Mouse (Mus musculus) kidney, adult 2 months (tissue): ENCODE results near the gene Prpf40a. TPM values are rescaled to one million over a fixed set of nuclear protein-coding genes. Genes with fewer than 3 reads are reported as not detected.

Experiments used
- DNase-seq: peaks from one replicate; pipeline ENCODE4 v3.0.0; 2021
- H3K27ac ChIP-seq: fragments of 200-500 bp; 2 replicates; pipeline ENCODE4 v1.5.1; 2012; ENCODE audit warnings: low read depth, low read length, control low read depth, inconsistent platforms; ENCODE audit not compliant: insufficient read depth
- H3K27me3 ChIP-seq: fragments of 200-500 bp; replicated peaks from 2 replicates; pipeline ENCODE4 v1.6.1; 2012; ENCODE audit warnings: mild to moderate bottlenecking, moderate library complexity, low read length, inconsistent platforms; ENCODE audit not compliant: control insufficient read depth, insufficient read depth
- H3K36me3 ChIP-seq: fragments of 200-500 bp; 2 replicates; pipeline ENCODE4 v1.6.1; 2012; ENCODE audit warnings: mild to moderate bottlenecking, moderate library complexity, low read length, inconsistent platforms; ENCODE audit not compliant: control insufficient read depth, insufficient read depth
- H3K4me1 ChIP-seq: fragments of 200-500 bp; 2 replicates; pipeline ENCODE4 v1.6.1; 2011; ENCODE audit warnings: low read length; ENCODE audit not compliant: control insufficient read depth, insufficient read depth
- H3K4me3 ChIP-seq: fragments of 200-500 bp; 2 replicates; pipeline ENCODE4 v1.5.1; 2011; ENCODE audit warnings: mild to moderate bottlenecking, low read depth, low read length, control low read depth; ENCODE audit not compliant: insufficient read depth
- CTCF ChIP-seq: fragments of 200-500 bp; conservative IDR thresholded peaks from 2 replicates; pipeline ENCODE4 v1.5.1; 2011; ENCODE audit warnings: low read depth, mild to moderate bottlenecking, control low read depth, low read length, moderate library complexity, mixed read lengths; ENCODE audit not compliant: insufficient read depth, insufficient read length
- POLR2A ChIP-seq: fragments of 200-500 bp; IDR thresholded peaks from one replicate; pipeline ENCODE4 v1.6.1; 2011; ENCODE audit warnings: low read depth, low read length, control low read depth
- WGBS: fragments of 180-500 bp; shearing (Covaris S2); methylation state at CpG from one replicate; pipeline ENCODE4 v1.1.7; 2018; 5-methylcytosine and 5-hydroxymethylcytosine counted together
- polyA plus RNA-seq: library from polyadenylated mRNA; depleted of rRNA; stranded (reverse); fragments of >200 nt; gene quantifications from 2 replicates; pipeline ENCODE4 v1.2.3, GENCODE M21; 2012

The Prpf40a gene
- polyA plus RNA-seq, 1 experiment = 13.8 TPM

DNA sequence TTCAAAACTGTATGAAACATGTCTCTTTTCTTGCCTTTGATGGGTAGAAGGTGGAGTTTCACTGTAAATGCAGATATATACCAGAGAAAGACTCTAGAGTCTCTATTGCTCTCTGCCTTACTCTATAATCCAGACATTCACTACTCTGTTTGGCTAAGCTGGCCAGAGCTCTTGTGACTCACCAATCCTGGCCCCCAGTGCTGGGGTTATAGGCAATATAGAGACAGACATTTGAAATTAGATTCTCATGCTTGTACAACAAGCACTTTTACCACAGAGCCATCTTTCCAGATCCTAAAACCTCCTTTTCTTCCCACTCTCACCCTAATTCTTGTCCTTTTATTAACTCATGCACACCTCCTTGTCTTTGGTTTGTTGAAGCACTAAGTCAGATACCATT lies 17.1 kb downstream of the Prpf40a start:
- Histone ChIP-seq H3K4me1 (no peaks in the 10 kb centered on the region), H3K27me3 (no peaks in the 10 kb centered on the region), H3K27ac (no peak overlapping the region), H3K4me3 (no peak overlapping the region), H3K36me3 (peaks cover 3% of the 10 kb centered on the region)
- no peak for TF ChIP-seq CTCF
- TF ChIP-seq POLR2A = no peak
- no peak for DNase-seq

DNA sequence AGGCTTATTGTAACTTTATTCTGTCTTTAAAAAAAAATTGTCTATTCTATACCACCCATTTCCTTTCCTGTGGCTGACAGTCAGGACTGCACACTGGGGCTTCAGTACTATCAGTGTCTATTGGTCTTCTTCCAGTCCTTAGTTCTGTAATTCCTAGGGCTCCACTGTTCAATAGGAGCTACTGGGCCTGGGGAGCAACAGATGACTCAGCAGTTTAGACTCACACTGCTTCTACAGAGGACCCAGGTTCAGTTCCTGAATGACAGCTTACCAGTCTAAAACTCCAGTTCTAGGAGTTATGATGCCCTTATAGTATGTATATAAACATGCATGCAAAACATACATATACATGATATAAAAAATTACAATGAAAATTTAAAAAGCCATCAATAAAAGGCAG lies 44.2 kb downstream of the Prpf40a start:
- no peak for DNase-seq
- Histone ChIP-seq H3K4me1 (no peaks in the 10 kb centered on the region), H3K27me3 (no peaks in the 10 kb centered on the region), H3K4me3 (no peak overlapping the region), H3K36me3 (peaks cover 3% of the 10 kb centered on the region; the same call in 1 of the 2 replicates), H3K27ac (no peak overlapping the region)
- TF ChIP-seq CTCF (no peak), POLR2A (no peak)

DNA sequence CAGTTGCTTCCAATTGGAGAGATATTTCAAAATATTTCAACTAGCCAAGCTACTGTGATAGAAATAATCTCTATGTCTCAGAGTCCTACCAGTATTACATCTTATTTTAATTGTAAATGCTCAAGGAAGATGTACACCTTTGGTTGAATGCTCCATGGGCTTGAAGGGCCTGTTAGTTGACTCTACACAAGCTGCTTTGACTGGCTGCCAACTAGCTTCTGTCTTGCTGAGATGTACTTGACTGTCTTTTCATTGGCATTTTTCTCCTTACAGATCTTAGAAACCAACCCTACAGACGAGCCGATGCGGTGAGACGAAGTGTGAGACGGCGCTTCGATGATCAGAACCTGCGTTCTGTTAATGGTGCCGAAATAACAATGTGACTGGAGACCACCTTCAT lies 59.5 kb downstream of the Prpf40a start:
- Histone ChIP-seq H3K27me3 (no peaks in the 10 kb centered on the region), H3K27ac (no peak overlapping the region), H3K36me3 (peaks cover under 1% of the 10 kb centered on the region), H3K4me1 (no peaks in the 10 kb centered on the region), H3K4me3 (no peak overlapping the region)
- TF ChIP-seq POLR2A (no peak), CTCF (no peak)
- WGBS = 96% methylated on average over 9 of the region's 9 CpGs
- no peak for DNase-seq

DNA sequence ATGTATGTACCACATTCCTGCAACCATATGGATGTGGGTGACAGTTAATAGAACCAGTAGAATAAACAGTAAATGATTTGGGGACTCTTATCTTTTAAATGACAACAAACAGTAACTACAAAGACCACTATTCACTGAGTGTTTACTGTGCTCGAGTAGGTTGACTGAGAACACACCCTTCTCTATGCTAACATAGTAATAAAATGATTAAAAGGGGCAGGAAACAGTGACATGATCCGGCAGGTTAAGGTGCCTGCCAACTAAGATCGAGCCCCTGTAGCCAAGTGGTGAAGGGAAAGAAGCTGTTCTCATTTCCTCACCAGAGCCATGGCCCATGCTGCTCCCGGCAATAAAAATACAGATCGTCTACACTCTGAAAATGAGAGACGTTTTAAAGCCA lies 62.0 kb downstream of the Prpf40a start:
- no peak for TF ChIP-seq CTCF
- TF ChIP-seq POLR2A = no peak
- no peaks in the 10 kb centered on the region for H3K4me1 ChIP-seq
- DNase-seq = no peak
- 54% methylated on average over 6 of the region's 6 CpGs for WGBS
- H3K36me3 ChIP-seq = no peaks in the 10 kb centered on the region; the same call in 1 of the 2 replicates
- no peaks in the 10 kb centered on the region for H3K27me3 ChIP-seq
- H3K4me3 ChIP-seq = no peak overlapping the region
- no peak overlapping the region for H3K27ac ChIP-seq

DNA sequence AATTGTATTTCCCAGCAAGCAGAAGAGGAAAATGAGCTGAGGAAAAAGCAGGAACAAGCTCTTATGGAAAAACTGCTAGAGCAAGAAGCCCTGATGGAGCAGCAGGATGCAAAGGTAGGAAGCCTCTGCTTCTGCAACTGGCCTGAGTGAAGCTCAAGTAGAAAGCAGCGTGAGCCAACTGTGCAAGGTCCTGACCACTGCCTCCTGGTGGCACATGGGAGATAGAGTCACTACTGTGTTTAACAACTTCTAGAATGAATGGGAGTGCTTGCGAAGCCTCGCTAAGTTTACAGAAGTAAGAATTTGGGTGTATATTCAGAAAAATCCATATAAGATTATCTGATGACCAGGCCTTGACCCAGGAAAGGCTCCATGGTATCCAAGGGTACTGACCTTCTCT lies 65.1 kb downstream of the Prpf40a start:
- H3K27ac ChIP-seq = no peak overlapping the region
- whole genome bisulfite sequencing = 87% methylated on average over 3 of the region's 3 CpGs
- H3K36me3 ChIP-seq = no peaks in the 10 kb centered on the region; the same call in 1 of the 2 replicates
- no peaks in the 10 kb centered on the region for H3K4me1 ChIP-seq
- no peaks in the 10 kb centered on the region for H3K27me3 ChIP-seq
- TF ChIP-seq CTCF (0 out of 2 replicates have a peak, but pooled peaks have one; percentile 24), POLR2A (no peak)
- H3K4me3 ChIP-seq = no peak overlapping the region
- no peak for DNase-seq

DNA sequence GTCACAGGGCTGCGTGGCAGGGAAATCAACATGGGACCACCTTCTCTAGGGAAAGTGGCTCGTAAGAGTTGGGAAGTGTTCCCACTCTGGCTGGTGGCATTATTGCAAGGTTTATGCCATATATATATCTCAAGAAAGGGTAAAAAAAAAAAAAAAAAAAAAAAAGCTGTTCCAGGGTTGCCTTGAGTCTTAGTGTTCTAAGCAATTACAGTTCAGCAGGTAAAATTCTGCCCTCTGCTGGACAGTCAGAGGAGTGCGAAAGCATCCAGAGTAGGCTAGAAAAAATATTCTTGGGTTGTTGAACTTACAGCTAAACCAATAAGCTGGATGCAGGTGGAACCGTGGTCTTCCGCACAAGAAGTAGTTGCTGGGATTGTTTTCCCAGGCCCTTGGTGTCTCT lies 69.3 kb downstream of the Prpf40a start:
- no peak overlapping the region for H3K27ac ChIP-seq
- H3K4me1 ChIP-seq = no peaks in the 10 kb centered on the region
- no peaks in the 10 kb centered on the region for H3K27me3 ChIP-seq
- DNase-seq = peak; percentile 50
- H3K36me3 ChIP-seq = no peaks in the 10 kb centered on the region; the same call in 1 of the 2 replicates
- H3K4me3 ChIP-seq = no peak overlapping the region
- WGBS = 61% methylated on average over 5 of the region's 5 CpGs
- TF ChIP-seq CTCF (0 out of 2 replicates have a peak, but pooled peaks have one; percentile 28), POLR2A (no peak)

DNA sequence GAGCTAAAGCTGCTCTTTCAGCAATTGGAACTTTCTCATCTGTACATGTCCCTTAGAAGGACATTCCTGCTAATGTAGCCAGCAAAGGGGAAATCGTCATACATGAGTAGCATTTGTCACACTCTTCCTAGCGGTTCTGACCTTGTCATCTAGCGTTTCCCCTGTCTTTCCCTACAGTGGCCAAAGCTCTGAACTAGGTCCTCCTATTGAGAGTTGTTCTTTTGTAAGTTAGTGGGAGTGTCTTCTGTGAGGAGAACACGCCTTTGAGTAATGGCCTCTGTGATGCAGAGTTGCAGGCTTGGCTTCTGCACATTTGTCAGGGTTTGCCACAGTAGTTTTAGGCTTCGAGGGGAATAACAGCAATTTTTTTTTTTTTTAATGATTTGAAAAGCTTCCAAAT lies 82.5 kb downstream of the Prpf40a start:
- no peak for DNase-seq
- no peaks in the 10 kb centered on the region for H3K4me1 ChIP-seq
- TF ChIP-seq POLR2A (no peak), CTCF (no peak)
- H3K4me3 ChIP-seq = no peak overlapping the region
- H3K27ac ChIP-seq = no peak overlapping the region
- WGBS = 82% methylated on average over 5 of the region's 5 CpGs
- no peaks in the 10 kb centered on the region for H3K27me3 ChIP-seq
- no peaks in the 10 kb centered on the region for H3K36me3 ChIP-seq

DNA sequence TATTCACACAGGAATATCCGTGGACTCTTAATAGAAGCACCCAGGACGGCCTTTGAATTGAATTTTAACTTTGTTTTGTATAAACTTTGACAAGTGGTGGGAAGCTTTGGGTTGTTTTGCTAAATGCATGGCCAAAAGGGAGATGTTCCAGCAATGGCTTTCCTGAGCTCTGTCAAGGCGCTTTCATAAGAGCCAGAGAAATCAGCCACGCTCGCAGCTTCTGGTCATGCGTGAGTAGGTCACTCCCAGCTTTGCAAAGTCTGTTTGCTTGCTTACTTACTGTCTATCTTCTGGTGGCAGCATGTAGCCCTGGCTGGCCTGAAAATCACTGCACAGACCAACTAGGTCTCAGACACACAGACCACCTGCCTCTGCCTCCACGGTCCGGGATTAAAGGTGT lies 84.6 kb downstream of the Prpf40a start:
- Histone ChIP-seq H3K36me3 (no peaks in the 10 kb centered on the region), H3K4me3 (no peak overlapping the region), H3K27ac (no peak overlapping the region), H3K27me3 (no peaks in the 10 kb centered on the region), H3K4me1 (no peaks in the 10 kb centered on the region)
- DNase-seq = no peak
- 77% methylated on average over 8 of the region's 8 CpGs for WGBS
- TF ChIP-seq POLR2A (no peak), CTCF (no peak)
